Mouse (Mus musculus): Measurements from ENCODE around the gene Urad. TPM values are rescaled to one million over a fixed set of nuclear protein-coding genes. Genes with fewer than 3 reads are reported as not detected.

Gene Urad
- polyA plus RNA-seq (2012; ENCODE audit: insufficient read depth, insufficient read length, missing spikeins): not detected in 2 replicates

DNA sequence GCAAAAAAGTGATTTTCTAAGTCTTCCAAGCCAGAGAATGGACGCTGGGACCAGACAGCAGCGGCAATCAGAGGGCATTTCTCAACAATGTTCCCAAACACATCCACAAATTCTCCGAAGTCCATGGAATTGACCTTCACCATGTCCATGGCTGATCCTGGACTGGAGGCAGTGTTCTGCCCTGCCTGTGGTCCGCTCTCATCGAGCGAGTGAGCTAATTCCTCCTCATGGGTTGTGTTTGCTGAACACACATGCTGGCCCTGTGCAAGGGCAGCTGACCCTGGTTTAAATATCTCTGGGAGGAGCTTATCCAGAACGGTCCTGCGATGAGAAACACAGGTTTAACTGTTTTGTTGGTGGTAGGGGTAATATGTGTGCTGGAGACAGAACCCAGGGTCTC is at the start of gene Urad:
Gene Urad, minus strand, starts transcription at position 258 of the 400 bp plus-strand sequence.
- Histone ChIP-seq H3K4me3 (ENCODE audit: insufficient read depth, low read depth, low read length) (no peak within 1 kb of the TSS), H3K27ac (replicated peaks; ENCODE audit: low read depth, low read length) (no peak within 1 kb of the TSS), H3K4me1 (ENCODE audit: control insufficient read depth, insufficient read depth, insufficient read length, low read length) (no peaks in the 10 kb centered on the region)

DNA sequence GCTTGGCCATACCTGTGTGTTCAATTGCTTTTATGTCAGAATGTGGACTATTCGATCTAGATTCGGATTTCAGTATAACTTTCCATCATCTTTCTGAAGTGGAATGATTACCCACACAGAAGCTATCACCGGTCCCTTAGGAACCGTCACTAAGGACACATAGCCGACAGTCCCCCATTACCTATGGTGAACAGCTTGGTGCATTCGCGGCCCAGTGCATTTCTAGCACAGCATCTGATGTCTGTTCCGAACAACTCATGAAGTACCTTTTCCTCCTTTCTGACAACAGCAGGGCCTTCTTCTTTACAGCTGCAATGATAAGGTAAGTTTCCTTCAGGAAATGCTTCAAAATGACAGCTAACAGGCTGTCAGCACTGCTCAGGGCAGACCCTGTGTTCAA is 48.0 kb upstream of the Urad start:
- Histone ChIP-seq H3K4me1 (ENCODE audit: control insufficient read depth, insufficient read depth, insufficient read length, low read length) (no peaks in the 10 kb centered on the region), H3K27ac (replicated peaks; ENCODE audit: low read depth, low read length) (no peak overlapping the region)

DNA sequence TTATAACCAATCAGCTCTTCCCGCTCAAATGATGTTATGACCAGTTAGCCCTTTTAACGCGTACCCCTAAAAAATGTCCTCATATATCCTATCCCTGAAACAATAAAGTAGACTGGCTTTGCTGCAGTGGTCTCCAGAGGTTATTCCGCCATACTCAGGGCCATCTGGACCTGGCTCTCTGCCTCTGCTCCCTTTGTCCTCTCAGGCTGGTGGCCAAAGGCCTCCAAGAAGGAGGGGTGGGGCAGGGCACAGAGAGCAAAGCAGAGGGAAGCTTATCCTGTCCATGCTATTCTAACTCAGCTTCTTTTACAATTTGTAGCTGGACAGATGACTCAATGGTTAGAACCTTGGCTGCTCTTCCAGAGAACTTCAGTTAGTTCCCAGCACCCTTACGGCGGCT is 46.0 kb upstream of the Urad start:
- H3K27ac ChIP-seq (replicated peaks; ENCODE audit: low read depth, low read length): no peak overlapping the region
- H3K4me1 ChIP-seq (ENCODE audit: control insufficient read depth, insufficient read depth, insufficient read length, low read length): no peaks in the 10 kb centered on the region
- no peak overlapping the region for H3K4me3 ChIP-seq (ENCODE audit: insufficient read depth, low read depth, low read length)

More for the DNA sequence above, 48.0 kb upstream of the Urad start:
- H3K4me3 ChIP-seq (ENCODE audit: insufficient read depth, low read depth, low read length): no peak overlapping the region

DNA sequence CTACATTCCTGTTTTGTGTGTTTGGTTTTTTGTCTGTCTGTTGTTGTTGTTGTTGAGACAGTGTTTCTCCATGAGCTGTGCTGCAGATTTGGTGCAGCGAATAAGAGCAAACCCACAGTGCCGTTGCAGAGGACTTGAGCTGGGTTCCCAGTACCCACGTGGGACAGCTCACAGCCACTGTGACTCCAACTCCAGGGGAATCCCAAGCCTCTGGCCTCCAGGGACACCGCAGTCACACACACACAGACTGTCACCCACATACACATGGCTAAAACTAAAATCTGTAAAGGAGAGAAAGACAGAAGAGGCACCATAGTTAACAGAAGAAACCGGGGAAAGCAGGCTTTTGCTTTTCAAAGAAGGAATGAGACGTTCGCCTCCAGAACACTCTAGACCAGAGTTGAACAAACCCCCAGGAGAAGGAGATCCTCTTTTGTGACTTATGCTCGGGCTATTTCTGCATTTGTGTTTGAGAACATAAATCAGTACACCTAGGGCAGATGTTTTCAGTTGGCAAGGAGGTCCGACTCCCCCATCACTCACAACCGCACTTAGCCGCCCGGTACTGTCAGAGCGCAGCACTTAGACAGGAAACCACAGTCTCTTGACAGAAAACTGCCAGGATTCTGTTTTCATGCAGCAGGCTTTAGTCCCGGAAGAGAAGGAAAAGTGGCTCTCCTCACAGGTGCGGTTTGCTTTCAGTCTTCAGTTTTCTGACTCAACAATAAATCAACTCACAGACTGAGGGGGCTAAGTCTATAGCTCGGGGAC is 43.9 kb upstream of the Urad start:
- H3K4me1 ChIP-seq (ENCODE audit: control insufficient read depth, insufficient read depth, insufficient read length, low read length): no peaks in the 10 kb centered on the region

DNA sequence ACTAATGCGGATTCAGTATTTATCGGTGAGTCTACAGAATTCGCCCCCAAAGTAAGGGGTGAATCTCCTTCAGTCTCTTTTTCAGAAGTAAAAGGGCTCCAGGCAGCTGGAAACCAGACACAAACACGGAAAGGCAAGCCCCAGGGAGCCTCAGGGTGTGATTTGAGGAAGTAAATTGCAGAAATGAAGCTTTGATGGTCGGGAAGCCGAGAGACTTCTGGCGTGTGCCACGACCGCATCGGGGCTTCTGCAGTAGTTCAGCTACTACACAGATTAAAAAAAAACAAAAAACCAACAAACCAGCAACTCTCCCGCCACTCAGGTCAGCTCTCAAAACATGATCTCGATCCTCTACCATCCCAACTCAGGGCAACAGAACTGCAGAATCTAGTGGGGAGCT is 40.8 kb upstream of the Urad start:
- H3K27ac ChIP-seq (replicated peaks; ENCODE audit: low read depth, low read length): 0 out of 2 replicates have a peak overlapping the region, but pooled peaks have one; percentile 2
- H3K4me3 ChIP-seq (ENCODE audit: insufficient read depth, low read depth, low read length): no peak overlapping the region
- H3K4me1 ChIP-seq (ENCODE audit: control insufficient read depth, insufficient read depth, insufficient read length, low read length): no peaks in the 10 kb centered on the region

More for the DNA sequence above, 43.9 kb upstream of the Urad start:
- no peak overlapping the region for H3K4me3 ChIP-seq (ENCODE audit: insufficient read depth, low read depth, low read length)
- H3K27ac ChIP-seq (replicated peaks; ENCODE audit: low read depth, low read length): no peak overlapping the region

- Histone ChIP-seq H3K4me1 (ENCODE audit: control insufficient read depth, insufficient read depth, insufficient read length, low read length) (no peaks in the 10 kb centered on the region), H3K4me3 (ENCODE audit: insufficient read depth, low read depth, low read length) (no peak overlapping the region), H3K27ac (replicated peaks; ENCODE audit: low read depth, low read length) (no peak overlapping the region)
These were observed 36.2 kb upstream of the Urad start for GRCm38 (mm10) chr5:147358481-147358880.

GRCm38 (mm10) chr5:147357536-147357935 is 35.3 kb upstream of the Urad start:
- Histone ChIP-seq H3K27ac (replicated peaks; ENCODE audit: low read depth, low read length) (no peak overlapping the region), H3K4me3 (ENCODE audit: insufficient read depth, low read depth, low read length) (no peak overlapping the region), H3K4me1 (ENCODE audit: control insufficient read depth, insufficient read depth, insufficient read length, low read length) (no peaks in the 10 kb centered on the region)

DNA sequence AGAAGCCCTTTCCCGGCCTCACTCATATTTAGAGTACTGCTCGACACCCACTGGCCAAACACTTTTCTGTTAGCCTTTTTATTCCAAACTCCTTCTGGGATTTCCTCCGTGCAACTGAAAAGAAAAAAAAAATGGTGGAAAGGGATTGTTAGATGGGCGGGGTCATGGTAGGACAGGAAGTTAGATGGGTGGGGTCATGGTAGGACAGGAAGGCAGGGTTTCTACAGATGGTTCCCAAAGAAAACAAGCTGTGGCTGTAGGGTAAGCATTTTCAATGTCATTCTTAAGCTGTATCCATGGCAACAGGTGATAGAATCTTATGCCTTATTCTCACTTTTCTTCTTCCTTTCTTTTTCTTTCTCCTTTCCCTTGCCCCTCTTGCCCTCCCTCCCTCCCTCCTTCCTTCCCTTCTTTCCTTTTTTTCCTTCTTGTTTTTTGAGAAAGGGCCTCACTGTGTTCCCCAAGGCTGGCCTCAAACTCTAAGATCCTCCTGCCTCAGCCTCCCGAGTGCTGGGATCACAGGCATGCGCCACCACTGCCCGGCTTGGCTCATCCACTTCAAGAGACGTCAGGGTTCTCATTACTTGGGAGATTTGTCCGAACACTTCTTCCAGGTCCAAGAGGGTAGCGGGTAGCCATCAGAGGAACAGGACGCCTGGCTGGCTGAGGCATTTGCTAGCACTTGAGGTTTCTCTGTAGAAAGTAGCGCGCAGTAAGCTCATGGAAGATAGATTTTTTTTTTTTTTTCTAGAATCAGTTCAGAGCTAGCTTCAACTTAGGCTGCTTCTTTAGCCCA is 34.2 kb upstream of the Urad start:
- Histone ChIP-seq H3K4me3 (ENCODE audit: insufficient read depth, low read depth, low read length) (no peak overlapping the region), H3K4me1 (ENCODE audit: control insufficient read depth, insufficient read depth, insufficient read length, low read length) (no peaks in the 10 kb centered on the region)

DNA sequence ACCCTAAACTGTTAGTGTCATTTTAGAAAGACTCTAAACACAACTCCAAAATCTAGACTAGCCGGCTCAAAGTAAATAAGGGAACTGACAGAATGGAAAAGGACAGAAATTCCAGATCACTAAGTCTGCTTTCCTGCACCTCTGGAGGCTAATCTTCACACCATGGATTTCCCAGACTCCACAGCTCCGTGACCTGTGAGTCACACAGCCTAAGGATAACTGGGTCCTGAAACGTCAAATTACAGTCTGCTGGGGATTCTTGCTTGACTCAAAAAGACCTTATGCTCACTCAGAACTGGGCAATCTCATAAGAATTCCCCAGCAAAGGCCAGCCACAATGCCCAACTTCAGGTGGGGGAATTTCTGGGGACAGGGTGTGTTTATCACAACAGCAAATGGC is 33.5 kb upstream of the Urad start:
- Histone ChIP-seq H3K4me1 (ENCODE audit: control insufficient read depth, insufficient read depth, insufficient read length, low read length) (no peaks in the 10 kb centered on the region), H3K27ac (replicated peaks; ENCODE audit: low read depth, low read length) (no peak overlapping the region), H3K4me3 (ENCODE audit: insufficient read depth, low read depth, low read length) (no peak overlapping the region)

More for the DNA sequence above, 34.2 kb upstream of the Urad start:
- no peak overlapping the region for H3K27ac ChIP-seq (replicated peaks; ENCODE audit: low read depth, low read length)

GRCm38 (mm10) chr5:147354985-147355384 is 32.7 kb upstream of the Urad start:
- Histone ChIP-seq H3K4me3 (ENCODE audit: insufficient read depth, low read depth, low read length) (no peak overlapping the region), H3K27ac (replicated peaks; ENCODE audit: low read depth, low read length) (no peak overlapping the region), H3K4me1 (ENCODE audit: control insufficient read depth, insufficient read depth, insufficient read length, low read length) (no peaks in the 10 kb centered on the region)

GRCm38 (mm10) chr5:147354161-147354780 is 32.0 kb upstream of the Urad start:
- no peaks in the 10 kb centered on the region for H3K4me1 ChIP-seq (ENCODE audit: control insufficient read depth, insufficient read depth, insufficient read length, low read length)
- H3K4me3 ChIP-seq (ENCODE audit: insufficient read depth, low read depth, low read length): no peak overlapping the region

GRCm38 (mm10) chr5:147351931-147352330 is 29.7 kb upstream of the Urad start:
- H3K4me3 ChIP-seq (ENCODE audit: insufficient read depth, low read depth, low read length): no peak overlapping the region
- H3K27ac ChIP-seq (replicated peaks; ENCODE audit: low read depth, low read length): no peak overlapping the region
- H3K4me1 ChIP-seq (ENCODE audit: control insufficient read depth, insufficient read depth, insufficient read length, low read length): no peaks in the 10 kb centered on the region

More at GRCm38 (mm10) chr5:147354161-147354780, 32.0 kb upstream of the Urad start:
- H3K27ac ChIP-seq (replicated peaks; ENCODE audit: low read depth, low read length): no peak overlapping the region

DNA sequence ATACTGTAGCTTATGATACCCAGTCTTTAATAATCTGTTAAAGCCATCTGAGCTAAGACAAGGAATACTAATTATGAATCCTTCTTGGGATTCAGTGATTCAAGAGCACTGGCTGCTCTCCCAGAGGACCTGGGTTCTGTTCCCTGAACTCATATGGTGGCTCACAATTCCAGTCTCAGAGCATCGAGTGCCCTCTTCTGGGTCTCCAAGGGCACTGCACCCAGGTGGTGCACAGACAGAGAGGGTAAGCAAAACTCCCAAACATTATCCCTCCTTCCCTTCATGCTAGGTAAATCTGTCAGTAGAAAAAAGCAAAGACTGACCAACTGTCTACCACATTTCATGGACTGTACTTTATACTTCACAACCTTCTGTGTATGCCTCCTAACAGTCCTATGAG is 23.7 kb upstream of the Urad start:
- H3K27ac ChIP-seq (replicated peaks; ENCODE audit: low read depth, low read length): no peak overlapping the region
- H3K4me1 ChIP-seq (ENCODE audit: control insufficient read depth, insufficient read depth, insufficient read length, low read length): no peaks in the 10 kb centered on the region
- no peak overlapping the region for H3K4me3 ChIP-seq (ENCODE audit: insufficient read depth, low read depth, low read length)

DNA sequence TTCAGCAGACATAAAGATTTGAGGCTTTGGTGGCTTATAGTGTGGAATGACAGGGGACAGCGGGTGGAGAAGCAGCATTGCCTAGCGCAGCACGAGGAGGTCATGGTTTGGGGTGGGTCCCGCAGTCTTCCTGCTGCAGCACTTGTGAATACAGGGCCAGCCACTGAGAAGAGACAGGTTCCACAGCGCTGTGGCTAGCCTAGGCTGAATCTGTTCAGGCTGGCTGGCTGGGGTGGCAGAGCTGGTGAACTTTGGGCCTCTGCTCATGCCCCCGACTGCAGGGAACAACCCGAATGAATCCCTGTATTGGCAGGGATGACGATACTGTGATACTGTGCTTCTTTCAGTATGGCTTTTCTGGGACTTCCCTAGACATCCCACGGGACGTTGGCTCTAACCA is 21.7 kb upstream of the Urad start:
- no peak overlapping the region for H3K4me3 ChIP-seq (ENCODE audit: insufficient read depth, low read depth, low read length)
- no peaks in the 10 kb centered on the region for H3K4me1 ChIP-seq (ENCODE audit: control insufficient read depth, insufficient read depth, insufficient read length, low read length)
- H3K27ac ChIP-seq (replicated peaks; ENCODE audit: low read depth, low read length): no peak overlapping the region

- Histone ChIP-seq H3K27ac (replicated peaks; ENCODE audit: low read depth, low read length) (no peak overlapping the region), H3K4me1 (ENCODE audit: control insufficient read depth, insufficient read depth, insufficient read length, low read length) (no peaks in the 10 kb centered on the region), H3K4me3 (ENCODE audit: insufficient read depth, low read depth, low read length) (no peak overlapping the region)
These were observed 20.7 kb upstream of the Urad start for GRCm38 (mm10) chr5:147342901-147343300.
